Mouse (Mus musculus): ENCODE data around the gene Wdr24. TPM values are rescaled to one million over a fixed set of nuclear protein-coding genes. Genes with fewer than 3 reads are reported as not detected.
A peak's percentile ranks its signal among the peaks of the same experiment; 100 is the strongest.

The Wdr24 gene
- polyA plus RNA-seq, 1 experiment from 2014 or later, result 14.2 TPM

DNA sequence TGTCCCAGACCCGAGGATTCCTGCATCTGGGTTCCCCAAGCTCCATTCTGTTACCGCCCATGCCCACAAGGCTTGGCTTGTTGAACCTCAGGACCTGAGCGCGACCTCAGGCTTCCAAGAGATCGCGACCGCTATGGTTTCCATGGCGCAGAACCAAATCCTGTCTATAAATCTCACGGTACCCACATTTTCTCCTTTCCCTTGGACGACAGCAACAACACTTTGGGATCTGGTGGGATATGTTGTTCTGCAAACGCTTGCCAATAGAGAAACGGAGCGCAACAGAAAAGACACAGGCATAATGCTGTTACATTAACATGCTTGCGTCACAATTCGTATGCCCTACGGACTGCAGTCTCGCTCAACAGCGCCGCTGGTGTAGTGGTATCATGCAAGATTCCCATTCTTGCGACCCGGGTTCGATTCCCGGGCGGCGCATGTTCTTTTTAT is 51.3 kb downstream of the Wdr24 start, which contains the start of gene Mettl26:
Gene Mettl26, plus strand, starts transcription at position 354 of the 450 bp plus-strand sequence.
- under 1% methylated on average over 25 of the region's 25 CpGs for WGBS
- Histone ChIP-seq H3K4me1 (peaks cover 26% of the 10 kb centered on the region), H3K27me3 (replicated peaks) (no peaks in the 10 kb centered on the region), H3K27ac (replicated peaks) (peak within 1 kb of the TSS; percentile 95), H3K36me3 (peaks cover 22% of the 10 kb centered on the region), H3K4me2 (peak within 1 kb of the TSS; percentile 95), H3K4me3 (peak within 1 kb of the TSS; percentile 64), H3K9me3 (no peaks in the 10 kb centered on the region), H3K9ac (peak within 1 kb of the TSS; percentile 84)
- no peak for ATAC-seq (ENCODE audit: extremely low read depth, insufficient number of reproducible peaks, low FRiP score, low TSS enrichment)

DNA sequence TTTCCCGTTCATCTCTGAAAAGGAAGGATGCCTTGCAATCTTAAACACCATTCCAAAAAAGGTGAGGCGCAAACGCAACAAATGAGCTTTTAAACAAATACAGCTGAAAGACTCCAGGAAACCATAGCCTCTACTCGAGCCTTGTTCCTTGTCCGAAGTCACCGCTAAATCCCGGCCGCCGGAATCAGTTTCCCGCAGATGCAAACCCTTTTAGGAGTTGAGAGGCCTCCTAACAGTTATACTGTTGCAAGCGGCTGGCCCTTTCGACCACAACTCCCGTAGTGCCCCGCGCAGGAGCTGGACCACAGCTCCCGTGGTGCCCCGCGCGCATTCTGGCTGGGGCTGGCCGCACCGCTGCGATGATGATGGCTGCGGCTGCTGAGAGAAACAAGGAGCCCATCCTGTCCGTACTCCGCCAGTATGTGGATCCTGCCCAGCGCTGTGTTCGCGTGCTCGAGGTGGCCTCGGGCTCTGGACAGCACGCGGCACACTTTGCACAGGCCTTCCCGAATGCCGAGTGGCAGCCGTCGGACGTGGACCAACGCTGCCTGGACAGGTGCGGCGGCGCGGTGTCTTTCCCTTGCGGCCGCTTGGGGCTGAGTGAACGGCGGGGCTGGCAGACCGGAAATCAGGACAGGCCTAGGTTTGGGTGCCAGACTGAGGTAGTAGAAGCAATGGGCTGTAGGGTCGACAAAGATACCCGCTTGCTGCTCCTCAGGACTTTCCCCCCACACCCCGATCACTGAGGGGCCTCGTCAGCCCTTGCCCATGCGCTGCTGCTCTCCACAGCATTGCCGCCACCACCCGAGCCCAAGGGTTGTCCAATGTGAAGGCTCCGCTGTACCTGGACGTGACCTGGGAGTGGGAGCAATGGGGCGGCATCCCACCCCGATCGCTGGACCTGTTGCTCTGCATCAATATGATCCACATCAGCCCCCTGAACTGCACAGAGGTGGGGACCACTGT is 52.0 kb downstream of the Wdr24 start:
- Histone ChIP-seq H3K4me1 (peaks cover 26% of the 10 kb centered on the region), H3K27ac (replicated peaks) (peak overlapping the region; percentile 95), H3K4me3 (peak overlapping the region; percentile 64), H3K9ac (peak overlapping the region; percentile 84), H3K9me3 (no peaks in the 10 kb centered on the region), H3K27me3 (replicated peaks) (no peaks in the 10 kb centered on the region), H3K36me3 (peaks cover 23% of the 10 kb centered on the region), H3K4me2 (peak overlapping the region; percentile 95)
- ATAC-seq (ENCODE audit: extremely low read depth, insufficient number of reproducible peaks, low FRiP score, low TSS enrichment), result peak; percentile 76; the same call in 1 of the 2 replicates
- WGBS, result under 1% methylated on average over 59 of the region's 59 CpGs

DNA sequence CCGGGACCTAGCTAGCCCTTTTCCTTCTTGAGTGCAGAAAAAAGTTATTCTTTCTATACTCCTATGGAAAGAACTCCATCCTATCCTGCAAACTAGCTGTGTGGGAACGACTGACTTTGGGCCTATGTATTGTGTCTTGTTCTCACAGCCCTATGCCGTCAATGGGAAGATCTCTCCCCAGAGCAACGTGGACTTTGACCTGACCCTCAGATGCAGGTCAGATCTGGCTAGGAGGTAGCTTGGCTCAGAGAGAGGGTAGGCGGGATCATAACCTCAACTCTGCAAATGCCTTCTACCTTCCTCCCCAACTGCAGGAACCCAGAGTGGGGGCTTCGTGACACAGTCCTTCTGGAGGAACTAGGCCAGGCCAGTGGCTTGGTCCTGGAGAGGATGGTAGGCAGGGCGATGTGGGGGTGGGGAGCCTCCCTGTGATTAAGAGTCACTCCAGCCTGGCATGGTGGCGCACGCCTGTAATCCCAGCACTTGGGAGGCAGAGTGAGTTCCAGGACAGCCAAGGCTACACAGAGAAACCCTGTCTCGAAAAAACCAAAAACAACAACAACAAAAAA is 53.0 kb downstream of the Wdr24 start:
- Histone ChIP-seq H3K27ac (replicated peaks) (no peak overlapping the region), H3K9ac (peak overlapping the region; percentile 84), H3K4me2 (peak overlapping the region; percentile 95), H3K36me3 (peaks cover 24% of the 10 kb centered on the region), H3K9me3 (no peaks in the 10 kb centered on the region), H3K4me3 (peak overlapping the region; percentile 64), H3K4me1 (peaks cover 35% of the 10 kb centered on the region), H3K27me3 (replicated peaks) (no peaks in the 10 kb centered on the region)
- 65% methylated on average over 10 of the region's 10 CpGs for WGBS
- no peak for ATAC-seq (ENCODE audit: extremely low read depth, insufficient number of reproducible peaks, low FRiP score, low TSS enrichment)

DNA sequence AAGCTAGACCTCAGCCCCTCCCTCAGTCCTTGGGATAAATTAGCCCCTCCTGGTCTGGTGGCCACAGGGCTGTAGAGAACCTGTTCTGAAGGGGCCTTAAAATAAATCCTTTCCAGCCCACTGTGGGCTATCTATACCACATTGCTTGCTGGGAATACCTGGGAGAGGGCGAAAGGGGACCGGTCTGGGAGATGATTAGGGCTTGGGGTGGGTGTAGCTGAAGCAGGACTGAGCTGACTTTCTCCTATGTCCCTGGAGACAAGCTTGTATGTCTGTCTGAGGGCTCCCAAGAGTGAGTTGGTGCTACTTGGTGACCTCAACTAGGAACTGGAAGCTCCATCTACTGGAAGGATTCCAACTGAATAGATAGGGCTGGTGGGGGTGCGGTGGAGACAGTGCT is 53.6 kb downstream of the Wdr24 start:
- H3K27ac ChIP-seq (replicated peaks), result no peak overlapping the region
- no peaks in the 10 kb centered on the region for H3K27me3 ChIP-seq (replicated peaks)
- no peaks in the 10 kb centered on the region for H3K9me3 ChIP-seq
- H3K9ac ChIP-seq, result no peak overlapping the region
- peaks cover 30% of the 10 kb centered on the region for H3K36me3 ChIP-seq
- ATAC-seq (ENCODE audit: extremely low read depth, insufficient number of reproducible peaks, low FRiP score, low TSS enrichment), result no peak
- peak overlapping the region; percentile 95; the same call in 1 of the 2 replicates for H3K4me2 ChIP-seq
- peaks cover 39% of the 10 kb centered on the region for H3K4me1 ChIP-seq
- no peak overlapping the region for H3K4me3 ChIP-seq
- 80% methylated on average over 3 of the region's 3 CpGs for WGBS

DNA sequence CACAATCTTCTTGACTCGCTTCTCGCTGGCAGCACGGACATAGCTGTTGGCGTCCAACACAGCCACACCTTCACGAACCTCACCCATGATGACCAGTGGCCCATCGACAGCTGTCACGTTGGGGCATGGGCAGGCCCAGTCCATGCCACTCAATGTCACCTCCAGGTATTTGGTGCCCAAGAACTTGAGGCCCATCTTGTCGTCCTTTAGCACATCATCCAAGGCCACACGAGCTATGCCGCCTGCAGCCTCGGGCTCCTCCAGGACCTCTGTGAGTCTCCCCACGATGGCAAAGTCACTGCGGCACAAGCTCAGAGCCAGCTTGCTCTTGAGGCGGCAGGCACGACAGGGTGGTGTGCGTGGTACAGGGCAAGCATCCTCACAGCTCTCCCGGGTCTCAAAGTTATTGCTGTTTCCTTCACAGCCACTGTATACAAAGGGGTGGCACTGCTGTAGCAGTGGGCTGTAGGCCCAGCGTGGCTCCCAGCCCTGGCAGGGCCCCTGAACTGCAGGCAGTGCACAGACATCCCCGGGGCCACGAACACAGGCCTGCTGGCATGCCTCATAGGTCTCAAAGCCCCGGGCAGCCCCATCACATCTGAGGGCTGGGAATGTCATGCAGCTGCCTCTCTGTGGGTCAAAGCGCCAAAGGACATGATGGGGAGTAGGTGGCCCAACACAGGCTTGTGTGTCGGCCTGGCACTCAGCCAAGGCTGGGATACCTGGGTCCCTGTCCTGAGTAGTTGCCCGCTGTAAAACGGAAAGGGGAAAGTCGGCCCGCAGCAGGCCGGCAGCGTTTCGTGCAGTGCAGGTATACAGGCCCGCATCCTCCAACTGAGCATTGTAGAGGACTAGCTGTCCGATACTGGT is 54.5 kb downstream of the Wdr24 start:
- H3K4me3 ChIP-seq, result no peak overlapping the region
- no peak for ATAC-seq (ENCODE audit: extremely low read depth, insufficient number of reproducible peaks, low FRiP score, low TSS enrichment)
- no peaks in the 10 kb centered on the region for H3K9me3 ChIP-seq
- no peak overlapping the region for H3K4me2 ChIP-seq
- H3K27me3 ChIP-seq (replicated peaks), result no peaks in the 10 kb centered on the region
- no peak overlapping the region for H3K27ac ChIP-seq (replicated peaks)
- no peak overlapping the region for H3K9ac ChIP-seq
- 89% methylated on average over 32 of the region's 32 CpGs for WGBS
- peaks cover 39% of the 10 kb centered on the region for H3K36me3 ChIP-seq
- H3K4me1 ChIP-seq, result peaks cover 39% of the 10 kb centered on the region

Small RNA genes lying within 50 kb of the gene (microRNA-seq; reads per million reads assigned to microRNA genes)
- 1.0 reads per million for gene Mir3082
- gene Mir6966, result not detected

Other genes with a start within 250 kb of the Wdr24 start
- 30.2 and 35.7 TPM in 2 replicates for gene Lmf1, start 244.5 kb upstream of the Wdr24 start, polyA plus RNA-seq (2015; fragmentation: Nextera tagmentation; extraction: Ambion mirVana)
- gene Gng13, start 106.5 kb upstream of the Wdr24 start, polyA plus RNA-seq (2015; fragmentation: Nextera tagmentation; extraction: Ambion mirVana), result 3.2 and 3.4 TPM in 2 replicates
- 18.8 and 20.4 TPM in 2 replicates for gene Chtf18, start 96.2 kb upstream of the Wdr24 start, polyA plus RNA-seq (2015; fragmentation: Nextera tagmentation; extraction: Ambion mirVana)
- gene Rpusd1, start 96.0 kb upstream of the Wdr24 start, polyA plus RNA-seq (2015; fragmentation: Nextera tagmentation; extraction: Ambion mirVana), result 13.3 and 13.7 TPM in 2 replicates
- gene Mslnl, start 87.6 kb upstream of the Wdr24 start, polyA plus RNA-seq (2015; fragmentation: Nextera tagmentation; extraction: Ambion mirVana), result not detected in 2 replicates
- 28.7 and 32.4 TPM in 2 replicates for gene Msln, start 69.2 kb upstream of the Wdr24 start, polyA plus RNA-seq (2015; fragmentation: Nextera tagmentation; extraction: Ambion mirVana)
- gene Narfl, start 49.9 kb upstream of the Wdr24 start, polyA plus RNA-seq (2015; fragmentation: Nextera tagmentation; extraction: Ambion mirVana), result 27.1 and 30.6 TPM in 2 replicates
- gene Haghl, start 38.0 kb upstream of the Wdr24 start, polyA plus RNA-seq (2015; fragmentation: Nextera tagmentation; extraction: Ambion mirVana), result 50.2 and 51.3 TPM in 2 replicates
- gene Ccdc78, start 37.0 kb upstream of the Wdr24 start, polyA plus RNA-seq (2015; fragmentation: Nextera tagmentation; extraction: Ambion mirVana), result 0.09 and 0.17 TPM in 2 replicates
- 62.2 and 69.9 TPM in 2 replicates for gene Fam173a, start 30.7 kb upstream of the Wdr24 start, polyA plus RNA-seq (2015; fragmentation: Nextera tagmentation; extraction: Ambion mirVana)
- gene AC134908.4, start 28.0 kb upstream of the Wdr24 start, polyA plus RNA-seq (2015; fragmentation: Nextera tagmentation; extraction: Ambion mirVana), result 0.84 TPM in 1 of 2 replicates, not detected in the other
- gene Metrn, start 26.5 kb upstream of the Wdr24 start, polyA plus RNA-seq (2015; fragmentation: Nextera tagmentation; extraction: Ambion mirVana), result 28.1 and 28.9 TPM in 2 replicates
- 1.0 and 1.1 TPM in 2 replicates for gene Fbxl16, start 14.5 kb upstream of the Wdr24 start, polyA plus RNA-seq (2015; fragmentation: Nextera tagmentation; extraction: Ambion mirVana)
- 36.7 and 37.4 TPM in 2 replicates for gene Jmjd8, start 5.2 kb downstream of the Wdr24 start, polyA plus RNA-seq (2015; fragmentation: Nextera tagmentation; extraction: Ambion mirVana)
- 287 and 324 TPM in 2 replicates for gene Stub1, start 9.8 kb downstream of the Wdr24 start, polyA plus RNA-seq (2015; fragmentation: Nextera tagmentation; extraction: Ambion mirVana)
- 0.45 and 0.98 TPM in 2 replicates for gene Rhbdl1, start 13.7 kb downstream of the Wdr24 start, polyA plus RNA-seq (2015; fragmentation: Nextera tagmentation; extraction: Ambion mirVana)
- 2.3 and 2.4 TPM in 2 replicates for gene Gm20683, start 18.1 kb downstream of the Wdr24 start, polyA plus RNA-seq (2015; fragmentation: Nextera tagmentation; extraction: Ambion mirVana)
- gene Rhot2, start 21.2 kb downstream of the Wdr24 start, polyA plus RNA-seq (2015; fragmentation: Nextera tagmentation; extraction: Ambion mirVana), result 18.3 and 22.1 TPM in 2 replicates
- 12.3 and 15.1 TPM in 2 replicates for gene Wdr90, start 37.9 kb downstream of the Wdr24 start, polyA plus RNA-seq (2015; fragmentation: Nextera tagmentation; extraction: Ambion mirVana)
- gene Mcrip2, start 45.1 kb downstream of the Wdr24 start, polyA plus RNA-seq (2015; fragmentation: Nextera tagmentation; extraction: Ambion mirVana), result 159 and 173 TPM in 2 replicates
- gene Mettl26, start 51.4 kb downstream of the Wdr24 start, polyA plus RNA-seq (2015; fragmentation: Nextera tagmentation; extraction: Ambion mirVana), result 35.7 and 43.2 TPM in 2 replicates
- gene Wfikkn1, start 57.2 kb downstream of the Wdr24 start, polyA plus RNA-seq (2015; fragmentation: Nextera tagmentation; extraction: Ambion mirVana), result 0.23 and 0.38 TPM in 2 replicates
- 16.1 and 16.4 TPM in 2 replicates for gene Rab40c, start 96.1 kb downstream of the Wdr24 start, polyA plus RNA-seq (2015; fragmentation: Nextera tagmentation; extraction: Ambion mirVana)
- 60.4 and 62.1 TPM in 2 replicates for gene Pigq, start 121.3 kb downstream of the Wdr24 start, polyA plus RNA-seq (2015; fragmentation: Nextera tagmentation; extraction: Ambion mirVana)
- 0.06 TPM in 1 of 2 replicates, not detected in the other for gene Nhlrc4, start 121.3 kb downstream of the Wdr24 start, polyA plus RNA-seq (2015; fragmentation: Nextera tagmentation; extraction: Ambion mirVana)
- 0.13 and 0.15 TPM in 2 replicates for gene A930017K11Rik, start 128.9 kb downstream of the Wdr24 start, polyA plus RNA-seq (2015; fragmentation: Nextera tagmentation; extraction: Ambion mirVana)
- gene Capn15, start 162.2 kb downstream of the Wdr24 start, polyA plus RNA-seq (2015; fragmentation: Nextera tagmentation; extraction: Ambion mirVana), result 9.3 and 10.6 TPM in 2 replicates
- gene Rab11fip3, start 245.9 kb downstream of the Wdr24 start, polyA plus RNA-seq (2015; fragmentation: Nextera tagmentation; extraction: Ambion mirVana), result 11.0 and 12.3 TPM in 2 replicates